Mouse (Mus musculus): Measurements from ENCODE around the gene Tfam.

The Tfam gene

GRCm38 (mm10) chr10:71223101-71223500 lies 15.0 kb downstream of the Tfam start:
- DNase-seq (ENCODE audit: low spot score in 2 of 2) = no peak

GRCm38 (mm10) chr10:71222639-71223038 lies 15.4 kb downstream of the Tfam start:
- no peak for DNase-seq (ENCODE audit: low spot score in 2 of 2)

- peak; percentile 88 to 89 for DNase-seq (ENCODE audit: low spot score in 2 of 2)
Measured at GRCm38 (mm10) chr10:71218228-71218892, 19.7 kb downstream of the Tfam start.

- no peak for DNase-seq (ENCODE audit: low spot score in 2 of 2)
Measured at GRCm38 (mm10) chr10:71215996-71216395, 22.1 kb downstream of the Tfam start.

- DNase-seq (ENCODE audit: low spot score in 2 of 2) = no peak
Measured at GRCm38 (mm10) chr10:71201512-71201911, 36.6 kb downstream of the Tfam start.

- no peak for DNase-seq (ENCODE audit: low spot score in 2 of 2)
Measured at GRCm38 (mm10) chr10:71200964-71201363, 37.1 kb downstream of the Tfam start.

- DNase-seq (ENCODE audit: low spot score in 2 of 2) = no peak
Measured at GRCm38 (mm10) chr10:71198676-71199075, 39.4 kb downstream of the Tfam start.

GRCm38 (mm10) chr10:71197036-71197785 lies 40.9 kb downstream of the Tfam start:
- no peak for DNase-seq (ENCODE audit: low spot score in 2 of 2)

- DNase-seq (ENCODE audit: low spot score in 2 of 2) = no peak
Measured at GRCm38 (mm10) chr10:71195501-71195900, 42.6 kb downstream of the Tfam start.

- no peak for DNase-seq (ENCODE audit: low spot score in 2 of 2)
Measured at GRCm38 (mm10) chr10:71194713-71195112, 43.4 kb downstream of the Tfam start.

GRCm38 (mm10) chr10:71193319-71193718 lies 44.8 kb downstream of the Tfam start:
- no peak for DNase-seq (ENCODE audit: low spot score in 2 of 2)

GRCm38 (mm10) chr10:71192886-71193285 lies 45.2 kb downstream of the Tfam start:
- no peak for DNase-seq (ENCODE audit: low spot score in 2 of 2)

- no peak for DNase-seq (ENCODE audit: low spot score in 2 of 2)
Measured at GRCm38 (mm10) chr10:71188681-71189080, 49.4 kb downstream of the Tfam start.

- no peak for DNase-seq (ENCODE audit: low spot score in 2 of 2)
Measured at GRCm38 (mm10) chr10:71185059-71185458, 53.0 kb downstream of the Tfam start.

GRCm38 (mm10) chr10:71183339-71184031 lies 54.6 kb downstream of the Tfam start:
- DNase-seq (ENCODE audit: low spot score in 2 of 2) = no peak

GRCm38 (mm10) chr10:71181931-71182330 lies 56.1 kb downstream of the Tfam start:
- DNase-seq (ENCODE audit: low spot score in 2 of 2) = no peak

GRCm38 (mm10) chr10:71181091-71181490 lies 57.0 kb downstream of the Tfam start:
- no peak for DNase-seq (ENCODE audit: low spot score in 2 of 2)

- no peak for DNase-seq (ENCODE audit: low spot score in 2 of 2)
Measured at GRCm38 (mm10) chr10:71180057-71180456, 58.0 kb downstream of the Tfam start.

GRCm38 (mm10) chr10:71177201-71177600 lies 60.9 kb downstream of the Tfam start:
- DNase-seq (ENCODE audit: low spot score in 2 of 2) = no peak

GRCm38 (mm10) chr10:71176341-71176740 lies 61.7 kb downstream of the Tfam start:
- no peak for DNase-seq (ENCODE audit: low spot score in 2 of 2)

Data from right cerebral cortex, postnatal 10 days (tissue).